Mouse (Mus musculus): Measurements from ENCODE around the gene Gpr1.
A peak's percentile ranks its signal among the peaks of the same experiment; 100 is the strongest.

Gpr1 gene

DNA sequence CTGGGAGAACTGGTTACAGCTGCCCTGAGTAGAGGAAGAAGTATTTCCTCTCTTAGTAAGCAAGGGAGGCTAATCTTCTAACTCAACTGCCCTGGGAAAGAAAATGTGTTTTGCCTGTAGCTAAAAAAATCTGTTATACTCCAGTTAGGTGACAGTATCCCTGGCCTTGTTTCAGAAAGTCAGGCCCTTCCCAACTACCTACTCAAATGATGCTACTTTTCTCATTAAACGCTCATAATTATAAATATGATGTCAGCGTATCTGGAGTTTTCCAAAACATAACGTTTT, at the start of gene Gpr1:
TSS of gene Gpr1 (minus strand) at position 273 of the 288 bp plus-strand sequence.
- no peak for DNase-seq (ENCODE audit: inconsistent age in 2 of 2, low spot score in 1 of 2)

DNA sequence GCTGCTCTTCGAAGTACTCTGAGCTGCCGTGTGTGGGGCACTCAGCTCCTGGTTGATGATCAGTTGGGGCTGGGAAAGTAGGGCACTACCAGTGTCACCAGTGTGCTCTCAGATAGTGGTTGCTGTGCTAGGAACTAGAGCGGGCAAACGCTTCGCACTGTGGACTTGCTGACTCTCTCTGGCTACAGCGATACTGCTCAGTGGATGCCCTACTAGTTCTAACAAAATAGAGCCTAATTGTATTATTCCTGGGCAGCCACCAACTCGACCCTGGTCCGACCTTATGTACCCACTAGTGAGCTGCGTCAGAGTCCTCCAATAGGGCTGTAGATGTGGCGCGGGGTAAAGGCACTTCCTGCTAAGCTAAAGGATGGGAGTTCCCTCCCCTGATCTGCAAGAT, 49.3 kb upstream of the Gpr1 start:
- no peak for DNase-seq (ENCODE audit: inconsistent age in 2 of 2, low spot score in 1 of 2)

GRCm38 (mm10) chr1:63261041-63261590, 46.8 kb upstream of the Gpr1 start:
- no peak for DNase-seq (ENCODE audit: inconsistent age in 2 of 2, low spot score in 1 of 2)

DNA sequence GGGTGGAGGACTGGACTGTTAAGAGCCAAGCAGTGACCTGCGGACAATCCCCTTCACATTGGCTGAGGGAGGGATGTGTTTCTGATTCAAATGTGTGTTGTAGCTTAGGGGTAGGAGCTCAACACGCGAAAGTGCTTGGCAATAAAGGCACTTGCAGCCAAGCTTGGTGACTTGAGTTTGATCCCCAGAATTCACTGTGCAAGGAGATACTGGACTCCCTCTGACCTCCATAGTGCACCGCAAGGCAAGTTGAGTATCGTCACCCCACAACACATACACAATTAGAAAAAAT, 46.3 kb upstream of the Gpr1 start:
- no peak for DNase-seq (ENCODE audit: inconsistent age in 2 of 2, low spot score in 1 of 2)

DNA sequence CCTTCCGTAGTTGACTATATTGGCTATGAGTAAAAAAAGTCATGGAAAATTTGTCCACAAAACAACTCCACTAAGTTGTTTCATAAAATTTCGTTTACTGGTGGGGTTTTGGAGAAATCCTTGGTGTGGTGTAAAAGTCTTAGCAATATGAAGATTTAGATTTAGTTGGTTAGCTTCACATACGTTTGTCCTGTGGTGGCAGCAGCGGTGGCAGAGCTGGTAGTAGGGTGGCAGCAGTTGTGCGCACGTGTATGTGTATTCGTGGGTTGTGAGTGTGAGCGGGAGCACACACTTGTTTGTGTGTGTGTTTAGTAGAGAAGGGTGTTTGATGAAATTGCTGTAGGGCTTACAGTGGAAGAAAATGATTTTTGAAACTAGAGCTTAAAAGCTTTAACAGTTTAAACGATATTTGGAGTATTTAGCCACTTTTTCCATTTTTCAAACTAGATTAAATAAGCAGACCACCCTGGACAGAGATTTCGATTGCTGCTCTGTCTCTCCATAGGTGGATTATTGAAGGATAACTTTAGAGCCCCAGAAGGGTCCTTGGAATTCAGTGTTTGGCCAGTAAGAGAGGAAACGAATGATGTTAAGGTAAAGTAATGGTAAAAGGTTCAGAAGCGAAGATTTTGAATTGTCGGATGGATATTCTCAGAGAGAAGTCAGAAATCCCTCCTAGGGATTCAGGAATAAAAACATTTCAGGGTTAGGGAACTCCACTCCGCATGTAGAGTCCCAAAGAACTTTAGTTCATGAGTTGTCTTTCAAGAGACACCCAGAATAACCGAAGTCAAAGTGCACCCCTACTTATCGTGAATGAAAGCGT, 45.8 kb upstream of the Gpr1 start:
- DNase-seq (ENCODE audit: inconsistent age in 2 of 2, low spot score in 1 of 2): no peak

GRCm38 (mm10) chr1:63259271-63259830, 45.0 kb upstream of the Gpr1 start:
- DNase-seq (ENCODE audit: inconsistent age in 2 of 2, low spot score in 1 of 2): no peak

GRCm38 (mm10) chr1:63258501-63258900, 44.2 kb upstream of the Gpr1 start:
- no peak for DNase-seq (ENCODE audit: inconsistent age in 2 of 2, low spot score in 1 of 2)

- no peak for DNase-seq (ENCODE audit: inconsistent age in 2 of 2, low spot score in 1 of 2)
Observed at GRCm38 (mm10) chr1:63256083-63256482, 41.7 kb upstream of the Gpr1 start.

- DNase-seq (ENCODE audit: inconsistent age in 2 of 2, low spot score in 1 of 2): no peak
Observed at GRCm38 (mm10) chr1:63255101-63255500, 40.8 kb upstream of the Gpr1 start.

- DNase-seq (ENCODE audit: inconsistent age in 2 of 2, low spot score in 1 of 2): no peak
Observed at GRCm38 (mm10) chr1:63253291-63253690, 38.9 kb upstream of the Gpr1 start.

DNA sequence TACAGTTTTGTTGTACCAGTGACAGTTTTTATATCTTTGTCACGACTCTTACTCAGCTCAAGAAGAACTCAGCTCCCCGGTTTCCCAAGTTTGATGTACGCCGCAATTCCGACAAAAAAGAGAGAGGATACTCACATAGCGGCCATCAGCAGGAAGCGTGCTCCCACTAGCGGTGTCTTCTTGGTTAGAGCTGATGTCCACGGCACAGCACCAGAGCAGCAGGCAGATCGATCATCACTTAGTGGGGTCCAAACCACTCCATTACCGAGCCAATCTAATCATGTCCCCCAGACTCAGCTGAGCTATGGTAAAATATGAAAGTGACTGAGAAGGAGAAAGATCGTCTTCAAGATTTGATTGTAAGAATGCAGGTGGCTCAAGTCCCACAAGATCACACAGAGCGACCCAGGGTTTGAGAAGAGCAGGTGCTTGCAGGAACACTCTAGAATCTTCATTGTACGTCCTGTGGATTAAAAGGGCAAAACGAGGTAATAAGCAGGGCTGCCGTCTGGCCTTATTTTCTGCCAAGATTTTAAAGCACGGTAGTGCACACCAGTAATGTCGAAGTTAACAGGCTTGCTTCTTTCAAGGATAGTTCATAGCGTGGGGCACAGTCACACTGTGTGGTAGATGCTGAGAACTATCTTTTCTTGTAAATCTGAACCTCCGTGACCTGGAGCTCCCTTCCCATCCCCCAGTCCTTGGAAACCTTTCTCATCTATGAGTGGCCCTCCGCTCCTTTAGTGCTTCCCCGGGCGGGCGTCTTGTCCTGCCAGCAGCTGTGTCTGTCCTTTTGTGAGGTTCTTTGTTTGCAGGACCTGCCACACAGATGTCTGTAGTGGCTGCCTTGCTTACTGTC, 38.2 kb upstream of the Gpr1 start:
- DNase-seq (ENCODE audit: inconsistent age in 2 of 2, low spot score in 1 of 2): no peak

GRCm38 (mm10) chr1:63249261-63249660, 34.9 kb upstream of the Gpr1 start:
- no peak for DNase-seq (ENCODE audit: inconsistent age in 2 of 2, low spot score in 1 of 2)

GRCm38 (mm10) chr1:63248360-63248851, 34.1 kb upstream of the Gpr1 start:
- DNase-seq (ENCODE audit: inconsistent age in 2 of 2, low spot score in 1 of 2): no peak

- peak in 1 of 2 experiments; percentile 57 for DNase-seq (ENCODE audit: inconsistent age in 2 of 2, low spot score in 1 of 2)
Observed at GRCm38 (mm10) chr1:63247831-63248359, 33.6 kb upstream of the Gpr1 start.

GRCm38 (mm10) chr1:63246862-63247521, 32.6 kb upstream of the Gpr1 start:
- no peak for DNase-seq (ENCODE audit: inconsistent age in 2 of 2, low spot score in 1 of 2)

DNA sequence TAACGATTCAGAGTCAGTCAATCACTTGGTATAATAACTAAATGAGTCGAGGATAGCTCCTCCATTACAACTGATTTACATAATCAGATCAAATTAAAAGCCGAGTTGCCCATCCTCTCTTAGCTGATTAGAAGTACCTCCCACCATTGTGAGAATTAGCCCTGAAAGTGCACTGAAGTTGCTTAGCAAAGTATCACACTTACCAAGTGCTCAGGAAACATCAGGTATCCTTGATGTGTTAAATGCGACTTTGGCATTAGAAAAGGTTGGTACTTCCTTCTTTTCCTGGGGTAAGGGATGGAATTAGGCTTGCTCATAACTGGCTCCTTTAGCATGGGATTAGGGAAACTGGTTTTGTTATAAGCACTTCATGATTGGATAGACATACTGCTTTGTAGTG, 29.5 kb upstream of the Gpr1 start:
- no peak for DNase-seq (ENCODE audit: inconsistent age in 2 of 2, low spot score in 1 of 2)

- DNase-seq (ENCODE audit: inconsistent age in 2 of 2, low spot score in 1 of 2): no peak
Observed at GRCm38 (mm10) chr1:63239751-63240150, 25.4 kb upstream of the Gpr1 start.

GRCm38 (mm10) chr1:63239305-63239704, 25.0 kb upstream of the Gpr1 start:
- DNase-seq (ENCODE audit: inconsistent age in 2 of 2, low spot score in 1 of 2): no peak

DNA sequence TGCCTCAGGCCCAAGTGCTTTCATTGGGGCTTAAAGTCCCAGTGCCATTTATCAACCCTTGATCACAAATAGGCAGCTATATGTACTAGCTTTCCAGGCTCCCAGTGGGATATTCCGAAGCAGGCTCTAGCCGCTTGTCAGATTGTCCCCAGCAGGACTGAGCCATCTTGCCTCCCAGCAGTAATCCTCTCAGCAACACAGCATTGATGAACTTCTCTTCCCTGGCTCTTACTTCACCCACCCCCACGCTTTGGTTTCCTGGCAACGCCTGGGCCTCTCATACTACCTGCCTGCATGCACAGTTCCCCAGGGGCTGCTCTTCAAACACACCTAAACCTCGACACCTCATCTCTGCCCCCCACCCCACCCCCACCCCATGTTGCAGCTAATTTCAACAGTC, 23.0 kb upstream of the Gpr1 start:
- no peak for DNase-seq (ENCODE audit: inconsistent age in 2 of 2, low spot score in 1 of 2)

DNA sequence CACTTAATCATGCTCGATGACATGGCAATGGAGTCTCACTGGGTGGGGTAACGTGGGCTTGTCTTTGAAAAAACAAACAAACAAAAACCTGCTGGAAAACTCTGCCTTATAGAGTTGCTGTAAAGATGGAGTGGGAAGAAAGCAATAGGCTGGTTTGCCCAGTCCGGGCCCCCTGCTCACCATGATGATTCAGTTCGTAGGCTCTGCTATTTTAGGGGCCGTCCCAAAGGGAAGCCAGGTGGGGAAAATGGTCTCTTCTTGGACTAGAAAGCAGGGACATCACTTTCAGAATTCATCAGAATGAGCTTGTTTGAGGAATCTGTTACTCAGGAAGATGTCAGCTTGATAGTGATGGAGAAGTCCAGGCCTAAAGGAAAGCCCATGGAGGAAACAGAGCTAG, 12.9 kb upstream of the Gpr1 start:
- no peak for DNase-seq (ENCODE audit: inconsistent age in 2 of 2, low spot score in 1 of 2)

GRCm38 (mm10) chr1:63225890-63226289, 11.5 kb upstream of the Gpr1 start:
- no peak for DNase-seq (ENCODE audit: inconsistent age in 2 of 2, low spot score in 1 of 2)

All from adrenal gland, adult (tissue).